20 mouse cellular contexts compared by ENCODE assay signal in genomic region chr3:142161405-142161804, GRCm38 (mm10). TPM values are rescaled to one million over a fixed set of nuclear protein-coding genes. Genes with fewer than 3 reads are reported as not detected.
"Had no signal": no experiment of that assay in that cellular context is flagged by ENCODE, and none has a peak within 500 bp of the region (broad histone marks: within the 10 kb centered on the region; RNA-seq: fewer than 3 reads in every experiment).

No protein-coding gene starts in this region.

- H3K9me3 ChIP-seq: liver, embryonic 13.5 days; liver, embryonic 15.5 days; midbrain, embryonic 13.5 days; midbrain, embryonic 15.5 days; neural tube, embryonic 12.5 days had no signal

- H3K4me2 ChIP-seq: liver, embryonic 11.5 days; liver, embryonic 13.5 days; liver, embryonic 15.5 days; midbrain, embryonic 11.5 days; midbrain, embryonic 13.5 days; midbrain, embryonic 15.5 days; neural tube, embryonic 12.5 days had no signal

- H3K27ac ChIP-seq: liver, embryonic 13.5 days; liver, embryonic 15.5 days; macrophage; midbrain, embryonic 13.5 days; midbrain, embryonic 15.5 days; neural tube, embryonic 12.5 days had no signal

- DNase-seq: liver, embryonic 13.5 days; liver, postnatal 0 days; lung, adult 2 months; lung, postnatal 14 days; lung, postnatal 36 days; right cerebral cortex, postnatal 14 days; thymus, adult 18-20 months; thymus, postnatal 14 days; thymus, postnatal 36 days had no signal

- ATAC-seq: liver, postnatal 0 days; midbrain, embryonic 13.5 days; midbrain, embryonic 15.5 days had no signal

- H3K27me3 ChIP-seq: liver, embryonic 13.5 days; liver, embryonic 15.5 days; midbrain, embryonic 13.5 days; midbrain, embryonic 15.5 days; neural tube, embryonic 12.5 days had no signal

- H3K4me1 ChIP-seq: liver, embryonic 13.5 days; liver, embryonic 15.5 days; midbrain, embryonic 13.5 days; midbrain, embryonic 15.5 days; neural tube, embryonic 12.5 days had no signal

- H3K4me3 ChIP-seq: liver, embryonic 13.5 days; liver, embryonic 15.5 days; megakaryocyte, embryonic 14.5 days; midbrain, embryonic 13.5 days; midbrain, embryonic 15.5 days; myocyte; neural tube, embryonic 12.5 days had no signal

- H3K9ac ChIP-seq: liver, embryonic 13.5 days; liver, embryonic 15.5 days; liver, postnatal 0 days; midbrain, embryonic 13.5 days; midbrain, embryonic 15.5 days; neural tube, embryonic 12.5 days had no signal

- H3K36me3 ChIP-seq: liver, embryonic 13.5 days; liver, embryonic 15.5 days; midbrain, embryonic 13.5 days; midbrain, embryonic 15.5 days; neural tube, embryonic 12.5 days had no signal

RNA-seq across cellular contexts. Expression of gene Bmpr1b, which starts 7.8 kb away (rescaled TPM):
- total RNA-seq: megakaryocyte progenitor cell, adult 5-6 weeks; neutrophil, adult 5-6 weeks had no signal
- polyA plus RNA-seq: liver, postnatal 0 days; macrophage had no signal
